Mouse (Mus musculus): ENCODE data around the gene Pex11b. TPM values are rescaled to one million over a fixed set of nuclear protein-coding genes. Genes with fewer than 3 reads are reported as not detected.
A peak's percentile ranks its signal among the peaks of the same experiment; 100 is the strongest.

Pex11b gene
- total RNA-seq (2021): 10 to 100 TPM; 57.1 to 59.6 TPM
- long read RNA-seq, experiment 1, transcript Pex11b-201 (5 exons, 1,122 nt): minor isoform, 6 of 62 reads
- long read RNA-seq, experiment 1, transcript Pex11b-206 (4 exons, 1,017 nt): minor isoform, 6 of 62 reads
- long read RNA-seq, experiment 1, transcript Pex11b-202 (4 exons, 2,424 nt): major isoform, 35 of 62 reads
- long read RNA-seq, experiment 1, partial matches to known transcripts: 12 of 62 reads
- long read RNA-seq, experiment 1, other reads (novel, unspliced or antisense): 2 of 62 reads
- long read RNA-seq, experiment 2, transcript Pex11b-201 (5 exons, 1,122 nt): minor isoform, 10 of 65 reads
- long read RNA-seq, experiment 2, transcript Pex11b-206 (4 exons, 1,017 nt): minor isoform, 5 of 65 reads
- long read RNA-seq, experiment 2, transcript Pex11b-202 (4 exons, 2,424 nt): major isoform, 35 of 65 reads
- long read RNA-seq, experiment 2, partial matches to known transcripts: 9 of 65 reads
- long read RNA-seq, experiment 2, other reads (novel, unspliced or antisense): 3 of 65 reads

GRCm38 (mm10) chr3:96634928-96635879, at the start of gene Pex11b, which contains the start of gene Gm42957:
Gene Pex11b (plus strand): TSS chr3:96635376.
Gene Gm42957 (plus strand): TSS chr3:96635474.
- TF ChIP-seq CTCF (conservative IDR thresholded peaks at IDR 0.05): peak; percentile 61
- peak within 1 kb of the TSS; percentile 91 for H3K27ac ChIP-seq
- DNase-seq (ENCODE audit: low spot score in 2 of 2): peak; percentile 84 to 86
- peak within 1 kb of the TSS; percentile 95 for H3K4me3 ChIP-seq

- TF ChIP-seq CTCF (conservative IDR thresholded peaks at IDR 0.05): 0 out of 2 replicates have a peak, but pooled peaks have one; percentile 3
- Histone ChIP-seq H3K4me3 (no peak overlapping the region), H3K27ac (no peak overlapping the region)
- DNase-seq (ENCODE audit: low spot score in 2 of 2): no peak
Observed at GRCm38 (mm10) chr3:96590657-96591056, 44.5 kb upstream of the Pex11b start.

GRCm38 (mm10) chr3:96593374-96593773, 41.8 kb upstream of the Pex11b start:
- peak overlapping the region; percentile 86 for H3K4me3 ChIP-seq
- DNase-seq (ENCODE audit: low spot score in 2 of 2): no peak
- peak overlapping the region; percentile 96 for H3K27ac ChIP-seq
- TF ChIP-seq CTCF (conservative IDR thresholded peaks at IDR 0.05): no peak

GRCm38 (mm10) chr3:96593790-96594560, 41.2 kb upstream of the Pex11b start, which contains the start of gene Polr3gl:
Gene Polr3gl (minus strand): TSS chr3:96594181.
- peak within 1 kb of the TSS; percentile 96 for H3K27ac ChIP-seq
- peak; percentile 89 to 93 for DNase-seq (ENCODE audit: low spot score in 2 of 2)
- H3K4me3 ChIP-seq: peak within 1 kb of the TSS; percentile 86
- TF ChIP-seq CTCF (conservative IDR thresholded peaks at IDR 0.05): peak; percentile 23

GRCm38 (mm10) chr3:96594851-96595250, 40.3 kb upstream of the Pex11b start:
- TF ChIP-seq CTCF (conservative IDR thresholded peaks at IDR 0.05): no peak
- Histone ChIP-seq H3K4me3 (no peak overlapping the region), H3K27ac (peak overlapping the region; percentile 92)
- DNase-seq (ENCODE audit: low spot score in 2 of 2): no peak

GRCm38 (mm10) chr3:96595661-96596060, 39.5 kb upstream of the Pex11b start:
- Histone ChIP-seq H3K4me3 (peak overlapping the region; percentile 64), H3K27ac (peak overlapping the region; percentile 92)
- no peak for TF ChIP-seq CTCF (conservative IDR thresholded peaks at IDR 0.05)
- peak; percentile 46 to 70 for DNase-seq (ENCODE audit: low spot score in 2 of 2)

- no peak for TF ChIP-seq CTCF (conservative IDR thresholded peaks at IDR 0.05)
- H3K4me3 ChIP-seq: peak within 1 kb of the TSS; percentile 64
- peak; percentile 83 to 84 for DNase-seq (ENCODE audit: low spot score in 2 of 2)
- peak within 1 kb of the TSS; percentile 92 for H3K27ac ChIP-seq
Observed at GRCm38 (mm10) chr3:96596228-96596707, 38.9 kb upstream of the Pex11b start, which contains the start of gene Ankrd34a. Gene Ankrd34a (plus strand): TSS chr3:96596636.

- Histone ChIP-seq H3K27ac (peak overlapping the region; percentile 92), H3K4me3 (peak overlapping the region; percentile 64)
- no peak for DNase-seq (ENCODE audit: low spot score in 2 of 2)
- TF ChIP-seq CTCF (conservative IDR thresholded peaks at IDR 0.05): no peak
Observed at GRCm38 (mm10) chr3:96596855-96597254, 38.3 kb upstream of the Pex11b start.

GRCm38 (mm10) chr3:96597435-96597891, 37.7 kb upstream of the Pex11b start:
- DNase-seq (ENCODE audit: low spot score in 2 of 2): no peak
- TF ChIP-seq CTCF (conservative IDR thresholded peaks at IDR 0.05): no peak
- peak overlapping the region; percentile 64 for H3K4me3 ChIP-seq
- peak overlapping the region; percentile 92 for H3K27ac ChIP-seq

- TF ChIP-seq CTCF (conservative IDR thresholded peaks at IDR 0.05): no peak
- Histone ChIP-seq H3K27ac (peak overlapping the region; percentile 92), H3K4me3 (peak overlapping the region; percentile 64)
- DNase-seq (ENCODE audit: low spot score in 2 of 2): peak in 1 of 2 experiments; percentile 73
Observed at GRCm38 (mm10) chr3:96598156-96599068, 36.8 kb upstream of the Pex11b start.

GRCm38 (mm10) chr3:96599069-96599393, 36.1 kb upstream of the Pex11b start:
- no peak for DNase-seq (ENCODE audit: low spot score in 2 of 2)
- Histone ChIP-seq H3K4me3 (peak overlapping the region; percentile 64), H3K27ac (peak overlapping the region; percentile 92)
- TF ChIP-seq CTCF (conservative IDR thresholded peaks at IDR 0.05): no peak
